Mouse (Mus musculus): ENCODE results near the gene Rac2.

Rac2 gene

DNA sequence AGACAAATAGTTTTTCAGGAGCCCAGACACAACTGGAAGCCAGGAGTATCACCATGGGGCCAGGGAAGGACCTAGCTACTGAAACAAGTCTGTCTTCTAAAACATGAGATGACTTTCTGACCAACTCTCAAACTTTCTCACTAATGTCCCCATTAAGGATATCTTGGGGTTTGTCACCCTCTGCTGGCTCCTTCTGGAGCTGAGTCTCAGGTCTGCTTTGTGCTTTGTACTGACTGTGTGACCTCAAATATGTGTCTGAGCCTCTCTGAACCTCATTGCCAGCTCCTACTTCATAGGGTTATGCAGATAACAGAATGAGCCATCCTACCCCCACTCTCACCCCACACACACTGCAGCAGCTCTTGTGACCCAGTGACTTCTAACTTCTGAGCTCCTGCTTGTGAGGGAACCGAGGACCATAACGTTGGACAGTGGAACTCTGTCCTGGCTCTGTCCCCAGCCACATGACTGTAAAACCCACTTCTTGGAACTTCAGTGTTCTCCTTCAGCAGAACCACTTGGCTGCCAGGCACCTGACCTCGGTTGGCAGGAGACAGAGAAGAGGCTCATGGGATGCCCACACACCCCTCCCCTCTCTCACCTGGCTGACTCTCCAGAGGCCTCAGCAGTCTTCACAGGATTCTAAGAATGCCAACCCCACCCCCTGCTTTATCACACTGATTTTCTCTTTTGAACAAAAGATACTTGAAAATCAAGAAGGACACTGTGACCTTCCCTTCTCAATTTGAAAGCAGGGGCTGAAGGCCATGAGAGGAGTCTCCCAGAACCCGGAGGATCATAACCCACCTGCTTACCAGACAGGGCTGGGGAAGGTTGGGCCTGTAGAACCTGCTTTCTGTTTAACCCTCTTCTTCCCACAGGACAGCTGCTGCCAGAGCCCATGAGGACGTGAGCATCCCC, 24.9 kb downstream of the Rac2 start:
- DNase-seq (ENCODE audit: low spot score in 2 of 2), result peak; percentile 30 to 56

DNA sequence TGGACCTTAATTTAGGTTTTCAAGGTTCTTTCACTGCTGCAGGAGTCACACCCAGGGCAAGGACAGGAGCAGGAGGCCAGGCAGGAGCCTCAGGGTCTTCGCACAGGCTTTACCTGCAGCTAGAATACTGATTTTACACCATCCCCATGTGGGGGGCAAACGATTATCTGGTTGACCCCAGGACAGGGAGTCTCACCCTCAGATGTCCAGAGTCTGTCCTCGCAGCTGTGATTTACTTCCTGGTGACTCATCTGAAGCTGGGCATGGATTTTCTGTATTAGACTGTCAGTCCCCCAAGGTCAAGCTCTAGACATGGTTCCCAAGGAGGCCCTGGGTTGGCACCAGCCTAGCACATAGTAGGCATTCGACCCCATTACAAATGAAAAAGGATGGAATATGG, 26.5 kb downstream of the Rac2 start:
- DNase-seq (ENCODE audit: low spot score in 2 of 2), result no peak

GRCm38 (mm10) chr15:78544561-78545001, 28.0 kb downstream of the Rac2 start, which contains the start of gene Sstr3:
Sstr3 (minus strand) TSS chr15:78544685.
- DNase-seq (ENCODE audit: low spot score in 2 of 2), result no peak

DNA sequence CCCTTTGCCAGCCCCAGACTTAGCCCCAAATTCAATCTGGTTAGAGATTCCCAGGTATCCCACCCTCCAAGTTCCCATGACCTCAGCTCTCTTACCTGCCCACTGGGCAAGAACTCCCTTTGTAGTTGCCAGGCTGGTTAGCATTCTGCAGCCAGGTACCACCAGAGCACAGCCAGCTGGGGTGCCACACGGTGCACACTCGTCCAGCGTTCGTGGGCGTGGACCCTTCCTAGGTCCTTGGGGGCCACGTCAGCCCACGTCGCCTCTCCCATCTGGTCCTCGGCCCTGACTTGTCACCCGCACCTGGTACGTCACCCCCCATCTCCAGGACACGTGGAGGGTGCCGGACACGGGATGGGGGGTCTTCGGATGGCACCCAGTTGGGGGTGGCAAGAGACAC, 28.5 kb downstream of the Rac2 start:
- DNase-seq (ENCODE audit: low spot score in 2 of 2), result no peak

- no peak for DNase-seq (ENCODE audit: low spot score in 2 of 2)
Measured at GRCm38 (mm10) chr15:78542767-78543303, 29.7 kb downstream of the Rac2 start.

- DNase-seq (ENCODE audit: low spot score in 2 of 2), result no peak
Measured at GRCm38 (mm10) chr15:78542098-78542766, 30.4 kb downstream of the Rac2 start.

GRCm38 (mm10) chr15:78541606-78542005, 31.0 kb downstream of the Rac2 start:
- peak in 1 of 2 experiments; percentile 37 for DNase-seq (ENCODE audit: low spot score in 2 of 2)

DNA sequence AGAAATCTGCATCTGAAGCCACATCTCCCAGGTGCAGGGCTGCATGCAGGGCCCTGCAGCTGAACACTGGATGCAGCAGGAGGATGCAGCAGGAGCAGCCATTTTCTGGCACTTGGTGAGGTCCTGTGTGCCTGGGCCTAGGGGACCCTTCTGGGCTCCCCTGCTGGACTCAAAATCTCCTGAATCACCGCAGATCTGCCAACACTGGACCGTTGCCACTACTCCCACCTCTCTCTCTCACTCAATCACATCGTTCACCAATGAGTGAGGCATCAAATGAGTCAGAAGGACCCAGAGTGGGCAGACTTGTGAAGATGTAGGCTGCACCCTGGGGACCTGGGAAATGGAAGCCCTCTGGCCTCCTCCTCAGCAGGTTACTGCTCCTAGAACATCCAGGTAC, 31.5 kb downstream of the Rac2 start:
- no peak for DNase-seq (ENCODE audit: low spot score in 2 of 2)

DNA sequence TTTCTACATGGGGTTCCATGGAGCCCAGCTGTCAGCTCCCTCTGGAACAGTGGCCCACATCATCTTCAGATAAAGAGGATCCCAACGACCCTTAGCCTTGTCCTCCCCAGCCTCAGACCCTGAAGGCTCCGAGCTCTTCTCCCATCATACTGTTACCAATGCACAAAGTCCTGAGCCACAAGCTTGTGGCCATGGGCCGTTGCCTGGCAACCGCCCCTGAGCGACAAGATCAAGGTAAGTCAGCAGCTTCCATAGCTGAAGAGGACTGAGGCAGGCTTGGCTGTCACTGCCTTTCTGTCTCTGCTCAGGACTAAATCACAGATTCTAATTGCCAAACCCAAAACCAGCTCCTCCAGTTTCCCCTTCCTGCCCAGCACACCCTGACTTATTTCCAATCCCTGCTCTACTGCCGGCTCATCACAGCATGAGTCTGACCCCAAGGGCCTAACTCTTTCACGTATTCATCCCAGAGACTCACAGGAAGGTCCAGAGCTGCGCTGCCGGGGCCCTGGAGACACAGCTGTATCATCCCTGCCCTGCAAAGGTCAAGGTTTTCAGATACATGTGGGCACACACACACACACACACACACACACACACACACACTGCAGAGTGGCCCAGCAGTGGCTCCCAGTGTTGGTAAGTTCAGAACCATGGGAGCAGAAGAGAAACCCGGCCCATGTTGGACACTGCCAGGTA, 36.7 kb downstream of the Rac2 start:
- no peak for DNase-seq (ENCODE audit: low spot score in 2 of 2)

- DNase-seq (ENCODE audit: low spot score in 2 of 2), result no peak
Measured at GRCm38 (mm10) chr15:78533346-78533835, 39.2 kb downstream of the Rac2 start.

DNA sequence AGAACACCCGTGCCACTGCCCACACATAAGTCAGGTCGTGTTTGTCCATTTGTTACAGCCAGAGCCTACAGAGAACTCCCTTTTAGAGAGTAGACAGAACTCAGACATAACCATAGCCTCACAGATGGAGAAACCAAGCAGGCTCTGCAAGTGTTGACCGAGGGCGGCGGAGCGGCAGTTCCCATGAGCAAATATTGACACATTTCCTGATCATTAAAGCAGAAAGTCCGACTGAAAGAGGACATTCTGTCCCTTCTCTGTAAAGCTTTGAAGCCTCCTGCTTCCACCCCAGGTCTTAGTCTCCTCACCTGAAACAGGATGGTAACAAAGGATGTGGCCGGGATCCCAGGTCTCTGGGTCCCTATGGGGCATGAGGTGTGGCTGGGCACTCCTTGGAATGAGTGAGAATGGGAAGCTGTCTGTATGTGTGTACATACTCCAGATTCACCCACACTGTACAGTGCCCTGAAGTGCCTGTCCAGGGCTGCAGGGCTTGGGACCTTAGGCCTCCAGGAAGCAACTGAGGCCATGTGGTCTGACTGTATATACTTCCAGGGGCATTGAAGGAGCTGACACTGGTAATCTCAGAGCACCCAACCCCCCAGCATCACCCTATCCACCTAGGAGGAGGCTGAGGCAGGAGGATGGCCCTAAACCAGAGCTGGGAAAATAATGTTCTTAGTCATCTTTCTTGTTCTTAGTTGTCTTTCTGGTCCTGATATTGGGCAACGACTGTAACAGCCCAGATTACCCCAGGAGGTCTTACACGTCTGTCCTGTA, 39.8 kb downstream of the Rac2 start:
- no peak for DNase-seq (ENCODE audit: low spot score in 2 of 2)

GRCm38 (mm10) chr15:78531901-78532469, 40.6 kb downstream of the Rac2 start:
- DNase-seq (ENCODE audit: low spot score in 2 of 2), result peak; percentile 96 to 100

DNA sequence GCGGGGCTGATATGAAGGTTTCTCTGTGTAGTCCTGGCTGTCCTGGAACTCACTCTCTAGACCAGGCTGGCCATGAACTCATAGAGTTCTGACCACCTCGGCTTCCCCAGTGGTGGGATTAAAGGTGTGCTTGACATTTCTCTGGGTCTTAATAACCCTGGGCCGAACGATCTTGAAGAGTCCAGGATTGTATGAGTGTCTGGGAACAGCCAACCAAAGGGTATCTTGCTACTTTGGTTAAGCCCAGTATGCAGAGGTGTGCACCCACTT, 41.2 kb downstream of the Rac2 start:
- no peak for DNase-seq (ENCODE audit: low spot score in 2 of 2)

- peak; percentile 87 for DNase-seq (ENCODE audit: low spot score in 2 of 2)
Measured at GRCm38 (mm10) chr15:78530671-78531450, 41.7 kb downstream of the Rac2 start, which contains the start of gene C1qtnf6. C1qtnf6 (minus strand) TSS chr15:78531416.

DNA sequence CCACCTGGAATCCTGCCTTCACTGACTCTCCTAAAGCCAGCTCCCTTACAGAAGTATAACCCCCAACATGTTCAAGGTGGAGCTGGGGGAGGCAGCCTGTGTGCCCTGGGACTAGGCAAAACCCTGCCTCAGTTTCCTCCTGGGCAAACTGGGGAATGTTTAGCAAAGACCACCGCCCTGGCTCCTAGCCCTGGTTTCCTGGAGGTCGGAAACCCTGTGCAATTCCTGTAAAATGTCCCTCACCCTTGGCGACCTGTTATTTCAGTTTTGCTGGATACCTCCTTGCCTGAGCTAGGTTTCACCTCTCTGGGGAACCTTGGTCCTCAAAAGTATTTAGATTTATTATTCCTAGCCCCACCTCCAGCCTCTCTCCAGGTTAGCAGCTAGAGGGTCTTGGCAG, 42.4 kb downstream of the Rac2 start:
- DNase-seq (ENCODE audit: low spot score in 2 of 2), result no peak

- peak; percentile 82 to 85 for DNase-seq (ENCODE audit: low spot score in 2 of 2)
Measured at GRCm38 (mm10) chr15:78529428-78529990, 43.1 kb downstream of the Rac2 start.

GRCm38 (mm10) chr15:78528726-78529411, 43.7 kb downstream of the Rac2 start:
- DNase-seq (ENCODE audit: low spot score in 2 of 2), result peak; percentile 76 to 85

DNA sequence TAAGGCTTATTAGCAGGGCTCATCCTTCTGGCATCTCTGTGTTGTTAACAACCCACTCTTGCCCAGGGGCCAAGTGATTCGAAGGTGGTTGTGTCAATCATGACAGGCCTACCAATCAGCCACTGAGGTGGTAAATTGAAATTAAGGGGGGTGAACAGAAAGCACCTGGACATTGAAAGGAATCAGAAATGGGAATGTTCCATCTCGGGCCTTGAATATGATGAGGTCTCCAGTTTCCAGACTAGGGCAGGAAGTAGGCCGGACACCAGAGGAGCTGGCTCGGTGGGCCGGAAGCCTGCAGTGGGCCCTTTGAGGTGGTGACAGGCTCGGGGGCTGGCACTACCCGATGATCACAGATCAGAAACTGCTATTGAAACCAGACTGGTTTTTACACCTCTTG, 44.6 kb downstream of the Rac2 start:
- DNase-seq (ENCODE audit: low spot score in 2 of 2), result peak; percentile 65 to 80

- DNase-seq (ENCODE audit: low spot score in 2 of 2), result no peak
Measured at GRCm38 (mm10) chr15:78524163-78524562, 48.4 kb downstream of the Rac2 start.
